8 mouse cellular contexts compared by ENCODE assay signal in genomic region chr5:28070828-28071455, GRCm38 (mm10). TPM values are rescaled to one million over a fixed set of nuclear protein-coding genes. Genes with fewer than 3 reads are reported as not detected.
A peak's percentile ranks its signal among the peaks of the same experiment; 100 is the strongest.
DNase-seq lines count a peak whose midpoint lies in the region; ATAC-seq and TF ChIP-seq lines count a peak whose summit lies in the region.

Gene Insig1 (plus strand): TSS chr5:28071363.

- peak within 1 kb of the TSS; percentile 90 for H3K4me3 ChIP-seq in cortical plate, adult 2 months (ENCODE audit: insufficient read depth, low read length)

- peak within 1 kb of the TSS; percentile 93 for H3K27ac ChIP-seq in cortical plate, adult 2 months (ENCODE audit: insufficient read depth, low read length)

- ATAC-seq in activated CD4-positive, CD25-positive, alpha-beta regulatory T cell, adult 4 months, result peak; percentile 77
- peak; percentile 80 for ATAC-seq in megakaryocyte progenitor cell, adult 5-6 weeks (replicated peaks; ENCODE audit: poor library complexity)

- TF ChIP-seq POLR2A in cortical plate, adult 2 months (IDR thresholded peaks at IDR 0.05; ENCODE audit: extremely low read depth, insufficient read depth, low read length), result peak; percentile 97

- DNase-seq in gastrocnemius, postnatal 10 days, result peak; percentile 98
- peak; percentile 96 for DNase-seq in induced T-regulatory cell, adult 2 months (ENCODE audit: low read depth)
- peak; percentile 96 to 99 for DNase-seq in left cerebral cortex, adult 9 months (ENCODE audit: low spot score in 2 of 2)
- peak; percentile 99 for DNase-seq in right cerebral cortex, postnatal 14 days
- peak; percentile 96 to 98 for DNase-seq in urinary bladder, postnatal 36 days (ENCODE audit: low spot score in 2 of 2)

- peaks cover 11% of the 10 kb centered on the region for H3K4me1 ChIP-seq in cortical plate, adult 2 months (ENCODE audit: control insufficient read depth, insufficient read depth, low read length)

- TF ChIP-seq CTCF in cortical plate, adult 2 months (IDR thresholded peaks at IDR 0.05; ENCODE audit: extremely low read depth, insufficient read depth, low read length), result no peak

RNA-seq across cellular contexts. Expression of gene Insig1, which starts in this region (rescaled TPM):
- polyA plus RNA-seq in activated CD4-positive, CD25-positive, alpha-beta regulatory T cell, adult 4 months (2017; shearing (Covaris generic)), result 10 to 100 TPM; 30.3 to 38.1 TPM
- polyA plus RNA-seq in cortical plate, adult 2 months (2012; rRNA removed), result 91.6 and 92.8 TPM in 2 replicates
- 10 to 100 TPM; 20.6 to 21.3 TPM for total RNA-seq in gastrocnemius, postnatal 10 days (2021)
- total RNA-seq in megakaryocyte progenitor cell, adult 5-6 weeks (2015), result 16.5 and 19.3 TPM in 2 replicates
- total RNA-seq in megakaryocyte progenitor cell, adult 5-6 weeks (2017), result 20.2 and 27.8 TPM in 2 replicates

Comparison
In these comparisons a context has a peak if more than half of its experiments do, and no peak if none do; other contexts are left out.
1. Peak in every context shown above with its lines: DNase-seq, ATAC-seq, H3K4me3 ChIP-seq and H3K27ac ChIP-seq.